Mouse (Mus musculus) adipocyte (in vitro differentiated cells): ENCODE results near the gene Mogs.

Experiments
- DNase-seq: peaks from one replicate; pipeline ENCODE4 v3.0.0-alpha.2; 2016; ENCODE audit warnings: low spot score

The Mogs gene

DNA sequence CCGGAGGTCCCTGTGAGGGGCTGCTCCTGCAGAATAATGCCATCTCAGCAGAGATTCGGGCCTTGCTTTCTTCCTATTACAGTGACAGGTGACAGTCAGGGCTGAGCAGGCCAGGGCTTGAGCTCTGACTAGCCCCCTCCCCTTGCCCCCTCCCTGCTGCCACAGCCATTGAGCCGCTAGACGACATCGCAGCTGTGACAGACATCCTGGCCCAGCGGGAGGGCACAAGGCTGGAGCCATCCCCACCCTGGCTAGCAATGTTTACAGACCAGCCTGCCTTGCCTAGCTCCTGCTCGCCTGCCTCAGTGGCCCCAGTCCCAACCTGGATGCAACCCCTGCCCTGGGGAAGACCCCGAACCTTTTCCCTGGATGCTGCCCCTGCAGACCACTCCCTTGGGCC, 36.4 kb downstream of the Mogs start:
- no peak for DNase-seq

DNA sequence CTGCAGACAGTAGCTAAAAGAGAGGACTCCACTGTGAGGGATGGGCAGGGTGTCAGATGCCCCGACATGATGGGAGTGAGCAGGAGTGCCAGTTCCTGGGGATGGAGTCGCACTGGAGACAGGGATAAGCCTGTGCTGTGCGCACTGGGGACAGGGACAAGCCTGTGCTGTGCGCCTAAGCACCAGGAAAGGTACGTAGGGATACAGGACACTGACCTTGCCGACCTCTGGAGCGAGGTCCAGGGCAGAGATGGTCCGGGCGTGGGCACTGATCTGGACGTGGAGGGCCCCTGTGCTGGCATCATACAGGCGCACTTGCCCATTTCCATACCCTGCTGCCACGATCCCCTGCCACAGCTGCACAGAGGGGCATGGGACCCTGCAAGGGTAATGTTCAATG, 37.7 kb downstream of the Mogs start:
- DNase-seq = no peak

DNA sequence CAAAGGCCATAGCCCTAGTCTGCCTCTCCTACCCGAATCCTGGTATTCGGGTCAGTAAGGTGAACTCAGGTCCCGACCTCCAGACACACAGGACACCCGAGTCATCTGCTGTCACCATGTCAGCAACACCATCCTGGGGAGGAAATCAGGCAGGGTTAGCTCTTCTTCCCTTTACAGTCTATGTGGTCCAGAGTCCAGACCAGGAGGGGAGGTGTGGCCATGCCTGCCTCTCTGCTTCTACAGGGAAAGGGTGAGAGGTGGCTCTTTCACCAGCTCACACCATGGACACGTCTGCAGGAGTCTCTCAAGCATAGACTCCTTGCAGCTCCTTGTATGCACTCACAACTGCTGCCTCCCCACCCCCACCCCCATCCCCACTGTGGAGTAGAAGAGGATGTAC, 38.2 kb downstream of the Mogs start:
- no peak for DNase-seq

DNA sequence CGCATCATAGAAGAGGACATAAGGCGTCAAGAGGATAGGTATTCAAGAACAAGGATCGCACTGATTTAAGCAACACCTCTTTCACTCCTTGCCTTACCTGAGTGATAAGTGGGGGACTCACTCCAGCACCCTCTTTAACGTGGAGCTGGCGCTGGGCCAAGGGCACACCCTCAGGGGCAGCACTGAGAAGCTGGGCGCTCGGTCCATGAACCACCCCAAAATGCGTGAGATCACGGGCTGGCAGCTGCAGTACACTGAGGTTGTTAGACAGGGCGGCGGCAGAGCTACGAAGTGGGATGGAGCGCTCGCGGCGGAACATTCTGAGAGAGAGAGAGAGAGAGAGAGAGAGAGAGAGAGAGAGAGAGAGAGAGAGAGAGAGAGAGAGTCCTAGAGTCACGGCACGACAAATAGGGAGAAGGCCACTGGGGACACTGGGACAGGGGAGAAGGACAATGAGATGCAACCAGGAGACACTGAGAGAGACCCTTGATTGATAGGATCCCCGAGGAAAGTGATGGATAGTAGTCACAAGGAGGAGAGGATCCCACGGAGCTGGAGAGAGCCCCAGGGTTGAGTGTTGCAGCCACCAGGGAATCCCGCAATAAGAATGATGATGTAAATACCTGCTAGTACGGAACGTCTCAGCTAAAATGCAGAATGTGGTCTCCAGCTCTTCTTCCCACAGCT, 40.4 kb downstream of the Mogs start:
- no peak for DNase-seq

DNA sequence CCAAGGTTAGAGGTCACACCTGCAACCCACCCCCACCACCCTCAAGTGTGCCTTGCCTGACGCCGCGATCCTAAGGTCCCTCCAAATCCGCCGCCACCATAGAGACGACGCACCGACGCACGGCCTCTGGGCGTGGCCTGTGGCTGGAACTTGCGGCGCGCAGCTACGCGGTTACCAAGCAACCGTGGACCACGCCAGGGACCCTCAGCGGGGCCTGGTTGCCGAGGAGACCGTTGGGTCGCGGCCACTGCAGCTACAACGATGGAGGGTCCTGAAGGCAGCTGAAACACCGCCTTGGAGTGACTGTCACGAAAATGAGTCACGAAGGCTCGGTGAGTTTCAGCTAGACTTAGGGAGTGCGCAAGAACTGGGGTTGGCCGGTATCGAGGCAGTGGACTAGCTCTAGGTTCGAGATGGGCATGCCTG, 41.0 kb downstream of the Mogs start, which contains the start of the genes Wdr54 and 1700003E16Rik:
Wdr54 (minus strand) TSS at position 139 of the 426 bp plus-strand sequence.
1700003E16Rik (plus strand) TSS at position 146 of the 426 bp plus-strand sequence.
- DNase-seq = no peak

DNA sequence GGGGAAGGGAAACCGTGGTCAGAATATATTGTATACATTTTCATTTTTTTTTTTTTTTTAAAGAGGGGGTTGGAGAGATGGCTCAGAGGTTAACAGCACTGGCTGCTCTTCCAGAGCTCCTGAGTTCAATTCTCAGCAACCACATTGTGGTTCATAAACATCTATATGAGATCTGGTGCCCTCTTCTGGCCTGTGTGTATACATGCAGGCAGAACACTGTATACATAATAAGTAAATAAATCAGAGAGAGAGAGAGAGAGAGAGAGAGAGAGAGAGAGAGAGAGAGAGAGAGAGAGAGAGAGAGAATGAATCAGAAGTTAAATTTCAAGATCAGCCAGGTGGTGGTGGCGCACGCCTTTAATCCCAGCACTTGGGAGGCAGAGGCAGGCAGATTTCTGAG, 44.2 kb downstream of the Mogs start:
- DNase-seq = peak; percentile 81

DNA sequence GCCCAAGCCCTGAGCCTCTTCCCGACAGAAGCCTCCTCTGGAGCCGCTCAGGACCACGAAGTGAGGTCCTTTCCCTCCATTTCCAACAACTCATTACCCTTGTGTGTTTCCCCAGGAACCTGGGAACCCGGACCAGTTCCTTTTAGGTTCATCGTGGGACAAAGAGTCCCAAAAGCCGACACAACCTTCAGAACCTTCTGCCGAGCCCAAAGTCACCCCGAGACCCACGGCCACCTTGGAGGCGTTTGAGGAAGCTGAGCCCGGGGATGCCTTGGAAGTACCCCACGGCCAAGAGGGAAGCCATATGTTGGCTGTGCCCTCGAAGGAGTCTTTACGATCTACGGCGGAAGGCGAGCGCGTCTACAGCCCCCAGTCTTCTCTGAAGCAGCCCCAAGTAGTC, 46.1 kb downstream of the Mogs start:
- no peak for DNase-seq

DNA sequence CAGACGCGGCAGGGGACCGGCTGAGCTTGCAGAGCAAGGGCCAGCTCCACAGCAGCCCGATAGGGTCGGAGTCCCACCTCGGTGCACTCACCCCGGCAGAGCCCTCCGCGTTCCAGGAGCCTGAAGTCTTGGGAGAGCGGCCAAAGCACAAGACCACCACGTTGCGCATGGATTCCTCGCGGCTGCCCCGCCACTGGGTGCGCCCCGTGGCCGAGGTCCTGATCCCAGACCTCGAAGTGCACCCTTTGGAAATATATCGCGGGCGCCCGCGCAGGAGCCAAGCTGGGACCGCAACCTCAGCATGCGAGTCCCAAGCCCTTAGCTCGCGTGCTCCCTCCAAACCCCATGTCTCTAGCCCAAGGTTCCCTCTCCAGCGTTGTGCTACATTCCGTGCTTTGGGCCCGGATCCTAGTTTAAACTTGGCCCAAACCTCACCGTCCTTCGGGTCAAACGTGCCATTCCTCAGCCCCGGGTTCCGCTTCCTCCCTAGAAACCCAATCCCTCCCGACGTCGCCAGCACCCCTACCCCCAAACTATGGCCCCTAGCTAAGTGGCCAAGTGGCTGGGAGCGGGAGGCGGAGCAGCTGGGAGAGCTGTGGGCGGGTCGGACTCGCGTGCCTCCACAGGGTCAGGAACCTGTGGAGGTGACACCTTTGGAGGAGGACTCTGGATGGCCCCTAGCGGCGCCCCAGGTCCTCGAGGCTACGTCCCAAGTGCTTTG, 46.8 kb downstream of the Mogs start:
- DNase-seq = no peak

DNA sequence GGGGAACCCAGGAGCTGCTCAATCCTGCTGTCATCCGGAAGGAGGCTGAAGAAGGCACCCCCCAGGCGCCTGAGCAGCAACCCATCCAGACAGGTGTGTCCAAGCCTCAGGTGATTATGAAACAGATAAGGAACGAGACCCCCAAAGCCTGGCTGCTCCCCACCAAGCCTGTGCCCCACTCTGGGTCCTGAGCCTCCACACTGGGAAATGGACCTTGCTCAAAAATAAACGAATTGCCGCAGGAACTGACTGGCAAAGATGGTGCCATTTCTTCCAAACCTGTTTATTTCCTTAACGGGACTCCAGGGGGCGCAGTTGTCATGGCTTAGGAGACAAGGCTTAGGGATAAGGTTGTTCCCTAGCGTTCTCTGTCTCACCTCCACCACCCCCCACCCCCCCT, 47.4 kb downstream of the Mogs start:
- peak; percentile 85 for DNase-seq

DNA sequence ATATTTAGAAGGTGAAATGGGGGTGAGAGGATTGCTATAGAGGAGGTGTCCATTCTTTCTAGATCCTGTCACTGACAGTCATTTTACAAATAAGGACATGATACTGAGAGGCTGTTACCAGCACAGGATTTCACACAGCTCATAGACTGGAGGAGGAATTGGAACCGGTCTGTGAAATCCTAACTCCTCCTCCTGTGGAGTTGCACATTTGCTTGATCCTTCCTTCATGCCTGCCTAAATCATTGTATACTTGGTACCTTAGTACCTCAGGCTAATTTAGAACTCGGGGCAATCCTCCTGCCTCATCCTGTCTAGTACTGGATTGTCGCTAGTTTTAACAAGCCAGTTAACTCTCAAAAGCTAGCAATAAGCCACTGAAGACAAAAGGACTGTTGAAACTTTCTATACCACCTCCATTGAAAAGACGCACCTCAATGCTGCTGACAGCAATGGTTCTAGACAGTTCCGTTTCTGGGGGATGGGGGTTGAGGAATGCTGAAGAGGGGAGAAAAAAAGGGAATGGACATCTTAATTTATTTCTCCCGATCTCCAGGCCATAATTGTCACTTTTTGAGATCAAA, 49.8 kb downstream of the Mogs start:
- DNase-seq = no peak

DNA sequence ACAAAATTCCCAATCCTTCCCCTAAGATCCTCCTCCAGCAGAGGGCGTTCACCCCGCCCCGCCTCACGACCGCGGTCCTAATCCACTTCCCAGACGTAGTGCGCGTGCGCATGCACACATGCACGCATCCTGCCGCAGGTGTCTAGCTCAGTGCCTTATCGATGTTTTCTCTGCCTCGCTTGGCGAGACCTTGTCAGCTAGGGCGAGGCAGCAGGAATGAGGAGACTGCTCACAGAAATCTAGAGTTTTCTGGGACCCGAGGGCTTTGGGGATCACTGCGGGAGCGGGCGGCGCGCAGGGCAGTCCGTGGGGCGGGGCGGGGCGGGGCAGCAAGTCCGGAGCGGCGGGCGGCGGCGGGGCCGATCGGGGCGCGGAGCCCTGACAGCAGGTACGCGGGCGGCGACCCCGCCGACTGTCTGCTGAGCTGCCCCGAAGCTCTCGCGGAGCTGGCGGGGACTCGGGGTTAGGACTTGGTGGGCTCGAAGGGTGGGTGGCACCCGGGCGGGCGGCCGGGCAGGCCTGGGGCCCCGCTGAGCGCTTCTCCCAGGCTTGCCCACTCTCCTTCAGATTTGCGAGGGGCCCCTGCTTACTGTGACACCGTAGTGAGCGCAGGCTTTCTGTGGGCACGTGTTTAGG, 50.4 kb downstream of the Mogs start, which contains the start of gene Dctn1:
Dctn1 (plus strand) TSS at position 314 of the 636 bp plus-strand sequence.
- peak; percentile 98 for DNase-seq

DNA sequence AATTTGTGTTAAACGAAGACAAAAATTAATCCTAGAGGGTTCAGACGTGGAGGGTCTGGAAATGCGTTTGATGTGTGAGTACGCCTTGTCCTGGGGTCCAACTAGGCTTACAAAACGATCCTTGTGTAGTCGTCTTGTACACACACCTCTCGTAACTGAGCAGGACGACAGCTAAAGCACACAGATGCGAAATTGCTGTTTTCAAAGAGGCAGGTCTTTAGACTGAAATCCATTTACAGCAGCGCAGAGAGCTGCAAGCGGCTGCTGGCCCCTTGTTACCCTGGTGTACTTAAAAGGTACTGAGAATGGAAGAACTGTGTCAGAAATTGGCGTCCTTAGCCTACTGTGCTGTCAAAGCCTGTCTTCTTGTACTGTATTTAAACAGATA, 50.9 kb downstream of the Mogs start:
- DNase-seq = peak; percentile 57
